Mouse (Mus musculus): ENCODE data around the gene Gm5592.
"Not testable (repeated sequence)": the region's sequence is repeated elsewhere in the genome, so short reads cannot be mapped to it uniquely, and the experiment has no call there.

Gm5592 gene

DNA sequence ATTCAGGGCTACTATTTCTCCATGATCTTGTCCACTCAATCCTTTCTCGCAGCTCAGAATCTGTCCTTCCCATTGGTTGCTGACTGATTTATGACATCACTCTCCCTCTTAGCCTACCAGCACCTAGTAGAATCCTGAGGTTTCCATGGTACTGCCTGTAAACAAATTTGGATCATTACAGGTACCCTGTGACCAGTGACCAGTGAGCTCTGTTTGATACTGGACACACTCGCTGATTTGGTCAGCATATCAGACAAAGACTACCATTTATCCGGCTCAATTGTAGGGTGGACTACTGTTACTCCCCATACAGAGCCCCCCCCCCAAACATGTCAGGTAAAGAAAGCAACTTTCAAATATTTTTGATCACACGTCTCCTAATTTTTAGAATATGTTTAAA is at the start of gene Gm5592:
Gm5592 (plus strand) TSS at position 301 of the 400 bp plus-strand sequence.
- DNase-seq, result not testable (repeated sequence)

DNA sequence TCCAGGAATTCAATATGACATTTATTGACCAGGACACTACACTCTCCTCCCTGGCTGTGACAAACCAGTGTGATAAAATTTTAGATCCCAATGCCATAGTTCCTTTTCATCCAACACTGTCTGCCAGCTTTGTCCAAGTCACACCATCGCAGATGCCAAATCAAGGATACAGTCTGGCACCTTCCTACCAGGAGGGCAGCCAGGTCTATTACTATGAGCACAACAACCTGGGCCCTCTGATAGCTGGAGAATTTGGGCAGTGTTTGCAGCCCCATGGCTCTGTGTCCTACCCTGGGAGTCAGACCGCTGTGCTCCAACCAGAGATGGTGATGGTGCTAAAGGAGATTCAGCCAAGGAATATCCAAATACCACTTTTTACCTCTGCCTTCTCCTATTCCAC is 2.2 kb downstream of the Gm5592 start:
- DNase-seq, result not testable (repeated sequence)

- not testable (repeated sequence) for DNase-seq
These were observed 4.2 kb downstream of the Gm5592 start for GRCm38 (mm10) chr7:41157879-41158278.

- not testable (repeated sequence) for DNase-seq
These were observed 4.9 kb downstream of the Gm5592 start for GRCm38 (mm10) chr7:41158562-41158961.

GRCm38 (mm10) chr7:41193671-41194070 is 40.0 kb downstream of the Gm5592 start:
- no peak for DNase-seq

Data from lung, postnatal 14 days (tissue).